Mouse (Mus musculus) spleen, adult 18-20 months (tissue): Measurements from ENCODE around the gene Clasp2.

ENCODE experiments used
- DNase-seq, 2 experiments: peaks; one replicate each; pipeline ENCODE4 v3.0.0; 2022; ENCODE audit warnings: mixed read lengths in 2 of 2

Gene Clasp2

DNA sequence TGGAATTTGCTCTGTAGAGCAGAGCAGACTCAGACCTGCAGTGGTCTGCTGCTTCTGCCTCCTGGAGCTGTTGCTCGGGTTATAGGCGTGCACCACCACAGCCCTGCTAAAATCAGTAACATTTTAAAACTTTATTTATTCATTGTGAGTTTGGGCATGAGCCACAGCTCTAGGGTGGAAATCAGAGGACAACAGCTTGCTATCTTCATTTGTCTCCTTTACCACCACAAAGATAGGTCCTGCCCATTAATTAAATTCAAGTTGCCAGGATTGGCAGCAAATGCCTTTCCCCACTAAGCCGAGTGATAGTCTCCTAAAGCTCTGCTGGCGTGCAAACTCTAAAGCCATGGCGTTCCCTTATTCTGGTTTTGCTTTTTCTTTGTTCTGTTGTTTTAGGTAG lies 194.4 kb downstream of the Clasp2 start:
- no peak for DNase-seq

DNA sequence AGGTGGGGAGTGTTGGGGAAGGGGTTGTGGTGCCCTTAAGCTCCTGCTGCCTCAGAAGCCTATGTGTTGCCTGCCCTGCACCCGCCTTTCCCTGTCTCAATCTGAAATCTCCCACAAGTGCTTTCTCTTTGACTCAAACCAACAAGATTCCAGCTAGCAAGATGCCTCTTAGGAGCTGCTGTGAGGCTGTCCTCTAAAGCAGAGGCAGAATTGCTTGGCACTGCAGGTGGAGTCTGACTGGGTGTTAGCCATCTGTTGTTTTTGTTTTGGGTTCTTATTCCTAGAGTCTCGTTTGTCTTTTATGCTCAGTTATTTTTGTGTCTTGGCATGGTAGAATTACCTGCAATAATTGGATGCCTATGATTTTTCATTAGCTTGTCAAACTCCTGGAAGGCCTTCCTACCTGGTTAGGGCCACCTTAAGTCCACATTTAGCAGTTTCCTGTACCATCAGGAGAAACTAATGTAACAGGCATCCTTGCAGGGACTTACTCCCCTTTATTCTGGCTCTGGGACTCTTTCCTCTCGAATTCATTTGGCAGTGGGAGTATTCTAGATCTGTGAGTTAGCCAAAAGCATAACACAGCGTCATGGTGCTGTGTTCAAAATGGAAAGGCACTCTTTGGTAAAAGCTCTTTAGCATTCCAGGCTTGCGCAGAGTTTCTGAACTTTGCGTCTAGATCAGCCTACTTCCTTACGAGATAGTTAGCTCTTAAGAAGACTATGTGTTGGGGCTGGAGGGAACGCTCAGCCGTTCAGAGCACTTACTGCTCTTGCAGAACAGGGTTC lies 198.0 kb downstream of the Clasp2 start:
- DNase-seq = no peak

DNA sequence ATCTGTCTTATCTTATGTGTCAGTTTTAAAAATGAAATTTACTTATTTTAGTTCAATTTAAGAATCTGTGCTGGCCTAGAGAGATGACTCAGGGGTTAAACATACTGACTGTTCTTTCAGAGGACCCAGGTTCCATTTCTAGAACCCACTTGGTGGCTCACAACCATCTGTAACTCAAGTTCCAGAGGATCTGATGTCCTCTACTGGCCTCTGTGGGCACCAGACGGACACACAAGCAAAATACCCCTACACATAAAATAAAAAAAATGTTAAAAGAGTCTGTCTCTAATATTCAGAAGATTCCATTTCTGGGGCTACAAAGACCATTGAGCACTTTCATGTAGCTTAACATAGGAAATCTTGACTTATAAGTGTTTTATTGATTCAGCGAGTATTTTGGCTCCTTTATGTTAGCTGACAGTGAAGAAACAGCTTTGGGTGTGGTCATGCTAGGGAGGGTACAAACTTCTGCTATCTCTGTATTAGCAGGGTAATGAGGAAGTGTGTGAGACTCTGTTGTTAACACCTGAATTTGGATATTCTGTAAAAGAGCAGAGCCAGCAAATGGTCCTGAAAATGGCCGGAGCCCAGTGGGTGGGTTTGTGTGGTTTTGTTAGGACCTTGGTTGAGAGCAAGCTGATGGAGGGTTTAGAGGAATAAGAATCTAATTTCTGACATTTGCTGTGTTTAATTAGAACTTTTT lies 200.0 kb downstream of the Clasp2 start:
- DNase-seq = no peak

DNA sequence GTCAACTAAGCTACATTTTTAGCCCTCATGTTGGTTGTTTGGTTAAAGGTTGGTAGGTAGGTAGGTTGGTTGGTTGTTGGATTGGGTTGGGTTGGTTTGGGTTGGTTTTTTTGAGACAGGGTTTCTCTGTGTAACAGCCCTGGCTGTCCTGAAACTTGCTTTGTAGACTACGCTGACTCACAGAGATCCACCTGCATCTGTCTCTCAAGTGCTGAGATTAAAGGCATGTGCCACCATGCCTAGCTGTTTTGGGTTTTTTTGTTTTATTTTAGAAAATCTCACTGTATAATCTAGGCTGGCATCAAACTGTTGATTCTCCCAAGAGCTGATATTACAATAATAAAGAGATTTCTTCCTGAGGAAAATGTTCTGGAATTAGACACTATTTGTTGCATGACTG lies 202.1 kb downstream of the Clasp2 start:
- DNase-seq = no peak

DNA sequence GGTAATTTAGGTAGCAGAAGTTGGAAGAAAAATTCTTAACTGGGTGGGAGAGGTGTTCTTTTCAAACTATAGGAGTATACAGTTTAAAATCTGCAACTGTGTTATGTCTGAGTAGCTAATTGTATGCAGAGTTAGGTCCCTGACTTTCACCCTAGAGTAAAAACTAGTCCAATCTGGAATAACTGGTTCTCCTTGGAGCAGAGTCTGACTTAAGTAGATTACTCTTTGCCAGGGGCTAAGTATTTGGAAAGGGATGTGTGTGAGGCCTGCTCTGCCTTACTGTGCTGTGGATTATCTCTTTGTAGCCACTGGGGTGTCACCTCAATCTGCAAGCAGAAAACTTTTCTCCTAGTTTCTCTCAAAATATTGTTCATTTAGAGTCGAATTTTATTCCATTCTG lies 205.9 kb downstream of the Clasp2 start:
- no peak for DNase-seq

DNA sequence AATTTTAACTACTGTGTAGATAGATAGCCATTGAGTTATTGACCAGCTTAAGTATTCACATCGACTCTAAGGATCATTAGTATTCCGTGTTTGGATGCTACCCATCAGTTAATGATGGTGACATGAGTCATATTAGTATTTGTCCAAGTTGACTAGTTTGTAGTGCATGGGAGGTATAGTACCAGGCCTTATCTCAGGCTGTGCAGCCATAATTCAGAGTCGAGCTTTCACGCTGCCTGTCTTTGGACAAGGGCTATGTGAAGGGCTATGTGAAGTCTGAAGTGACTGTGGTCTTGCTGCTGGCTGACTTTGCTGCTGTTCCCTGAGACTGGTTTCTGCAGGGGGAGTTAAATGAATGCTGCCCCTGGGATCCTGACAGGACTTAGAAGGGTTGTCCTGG lies 216.5 kb downstream of the Clasp2 start:
- DNase-seq = no peak

DNA sequence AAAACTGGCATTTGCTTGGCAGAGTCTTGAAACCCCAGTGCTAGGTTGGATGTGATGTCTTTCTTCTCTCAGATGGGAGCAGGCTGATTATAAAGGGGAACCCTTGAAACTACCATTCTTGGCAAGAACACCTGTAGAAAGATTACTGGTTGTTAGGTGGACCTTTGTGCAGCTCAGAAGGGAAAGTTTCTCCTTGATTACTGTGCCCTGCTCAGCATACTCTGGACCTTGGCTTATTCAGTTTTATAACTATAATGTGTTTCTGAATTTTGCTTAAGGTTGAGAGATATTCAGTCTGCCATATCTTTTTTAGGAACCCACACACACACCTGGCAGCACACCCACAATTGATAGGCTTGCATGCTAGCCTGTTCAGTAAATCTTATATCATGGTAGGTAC lies 222.4 kb downstream of the Clasp2 start:
- no peak for DNase-seq

DNA sequence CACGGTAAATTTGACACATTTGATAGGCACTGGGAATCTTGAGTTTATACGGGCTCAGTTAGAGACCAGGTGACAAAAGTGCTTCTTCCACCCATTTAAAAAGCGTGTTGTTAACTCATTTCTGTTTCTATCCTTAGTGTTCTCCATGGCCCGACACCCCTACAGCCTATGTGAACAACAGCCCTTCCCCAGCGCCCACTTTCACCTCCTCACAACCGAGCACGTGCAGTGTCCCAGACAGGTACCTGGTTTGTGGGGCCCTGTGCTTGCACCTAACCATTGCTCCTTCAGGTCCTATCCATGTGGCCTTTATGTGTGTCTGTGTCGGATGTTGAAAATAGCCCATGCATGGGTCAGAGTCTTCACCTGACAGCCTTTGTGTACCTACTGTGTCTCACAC lies 223.1 kb downstream of the Clasp2 start:
- no peak for DNase-seq

DNA sequence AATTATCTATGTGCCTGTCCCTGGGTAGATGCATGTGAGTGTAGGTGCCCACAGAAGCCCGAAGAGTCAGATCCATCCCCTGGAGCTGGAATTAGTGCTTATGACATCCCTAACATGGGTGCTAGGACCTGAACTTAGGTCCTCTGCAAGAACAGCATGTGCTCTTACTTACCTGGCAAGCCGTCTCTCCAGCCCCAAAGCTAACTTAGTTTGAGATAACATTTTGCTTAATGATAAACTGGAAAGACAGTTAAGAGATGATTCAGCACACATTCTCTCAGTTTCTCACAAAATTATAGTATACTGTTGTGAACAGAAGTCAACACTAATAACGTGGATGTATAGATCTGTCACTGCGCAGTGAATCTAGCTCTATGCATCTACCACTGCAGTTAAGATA lies 225.6 kb downstream of the Clasp2 start:
- no peak for DNase-seq

DNA sequence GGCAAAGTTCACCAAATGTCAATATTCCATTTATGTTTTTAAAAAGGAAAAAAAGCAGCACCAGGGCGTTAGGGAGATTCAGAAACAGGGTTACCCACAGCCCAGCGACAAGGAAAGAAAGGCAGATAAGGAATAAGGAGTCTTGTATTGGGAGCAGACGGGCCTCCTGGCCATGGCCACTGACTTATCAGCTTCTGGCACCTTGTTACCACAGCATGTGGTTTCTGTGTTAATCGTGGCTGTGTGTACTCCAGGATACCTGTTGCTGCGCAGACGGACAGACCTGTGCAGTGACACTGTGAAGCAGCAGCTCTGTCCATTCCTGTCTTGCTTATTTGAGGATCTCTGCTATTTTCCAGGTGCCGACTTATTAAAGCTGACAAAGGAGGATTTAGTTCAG lies 227.7 kb downstream of the Clasp2 start:
- no peak for DNase-seq
